Mouse (Mus musculus) ovary, postnatal 10 days (tissue): ENCODE data around the gene Plcd3.

ENCODE experiments used
- DNase-seq: peaks from one replicate; pipeline ENCODE4 v3.0.0; 2022; ENCODE audit warnings: low spot score

Plcd3 gene

GRCm38 (mm10) chr11:103066191-103067050 is 35.0 kb downstream of the Plcd3 start:
- DNase-seq, result no peak

GRCm38 (mm10) chr11:103058499-103059085 is 42.9 kb downstream of the Plcd3 start:
- no peak for DNase-seq

- DNase-seq, result no peak
Observed at GRCm38 (mm10) chr11:103056636-103057035, 44.8 kb downstream of the Plcd3 start.

GRCm38 (mm10) chr11:103054798-103055197 is 46.7 kb downstream of the Plcd3 start:
- DNase-seq, result peak; percentile 39

GRCm38 (mm10) chr11:103053191-103054076 is 48.0 kb downstream of the Plcd3 start:
- no peak for DNase-seq

- DNase-seq, result no peak
Observed at GRCm38 (mm10) chr11:103052078-103052477, 49.4 kb downstream of the Plcd3 start.

- no peak for DNase-seq
Observed at GRCm38 (mm10) chr11:103051249-103051691, 50.2 kb downstream of the Plcd3 start.

GRCm38 (mm10) chr11:103050153-103050552 is 51.3 kb downstream of the Plcd3 start:
- DNase-seq, result no peak

- no peak for DNase-seq
Observed at GRCm38 (mm10) chr11:103049611-103050010, 51.8 kb downstream of the Plcd3 start.

GRCm38 (mm10) chr11:103046286-103046685 is 55.2 kb downstream of the Plcd3 start:
- DNase-seq, result no peak

- DNase-seq, result no peak
Observed at GRCm38 (mm10) chr11:103043982-103044381, 57.5 kb downstream of the Plcd3 start.

- DNase-seq, result no peak
Observed at GRCm38 (mm10) chr11:103042828-103043227, 58.6 kb downstream of the Plcd3 start.

GRCm38 (mm10) chr11:103038037-103038436 is 63.4 kb downstream of the Plcd3 start:
- DNase-seq, result no peak

- no peak for DNase-seq
Observed at GRCm38 (mm10) chr11:103036881-103037465, 64.5 kb downstream of the Plcd3 start.

- DNase-seq, result no peak
Observed at GRCm38 (mm10) chr11:103035007-103035406, 66.5 kb downstream of the Plcd3 start.

GRCm38 (mm10) chr11:103033030-103033429 is 68.4 kb downstream of the Plcd3 start:
- DNase-seq, result no peak

- DNase-seq, result peak; percentile 88
Observed at GRCm38 (mm10) chr11:103028176-103028891, 73.1 kb downstream of the Plcd3 start, which contains the start of the genes Nmt1 and Dcakd. Gene Nmt1, plus strand, starts transcription at chr11:103028190. Gene Dcakd, minus strand, starts transcription at chr11:103028333.

- DNase-seq, result no peak
Observed at GRCm38 (mm10) chr11:103027570-103028175, 73.8 kb downstream of the Plcd3 start.

- no peak for DNase-seq
Observed at GRCm38 (mm10) chr11:103026901-103027300, 74.6 kb downstream of the Plcd3 start.

GRCm38 (mm10) chr11:103023974-103024373 is 77.5 kb downstream of the Plcd3 start:
- no peak for DNase-seq
